Mouse (Mus musculus) right cerebral cortex, adult 18-20 months (tissue): ENCODE measurements at regions not wholly inside any gene's neighbourhood (a gene's known extent, or its start where the extent isn't known, plus 50 kb on each side); places are given as distances from the start of the nearest gene placed in this dataset.

Source experiments
- DNase-seq: peaks from one replicate; pipeline ENCODE4 v3.0.0; 2022; ENCODE audit warnings: mixed read lengths

DNA sequence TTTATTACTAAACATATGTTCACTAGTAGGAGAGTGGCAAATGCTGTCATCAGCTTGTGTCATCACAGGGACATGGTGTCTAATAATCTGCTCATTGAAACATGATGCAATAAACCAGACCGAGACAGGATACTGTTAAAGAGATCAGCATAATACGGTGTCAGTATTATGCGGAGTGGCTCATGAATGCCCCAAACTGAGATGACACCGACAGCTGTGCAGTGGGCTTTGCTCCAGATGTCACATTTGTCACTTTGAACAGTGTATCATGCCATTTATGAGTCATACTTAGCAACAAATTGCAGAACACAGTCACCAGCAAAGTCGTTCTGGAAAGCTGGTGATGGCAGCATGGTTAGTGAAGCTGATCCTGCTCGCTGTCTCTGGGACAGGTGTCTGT, 527.2 kb downstream of the Triml1 start:
- DNase-seq = peak; percentile 34

DNA sequence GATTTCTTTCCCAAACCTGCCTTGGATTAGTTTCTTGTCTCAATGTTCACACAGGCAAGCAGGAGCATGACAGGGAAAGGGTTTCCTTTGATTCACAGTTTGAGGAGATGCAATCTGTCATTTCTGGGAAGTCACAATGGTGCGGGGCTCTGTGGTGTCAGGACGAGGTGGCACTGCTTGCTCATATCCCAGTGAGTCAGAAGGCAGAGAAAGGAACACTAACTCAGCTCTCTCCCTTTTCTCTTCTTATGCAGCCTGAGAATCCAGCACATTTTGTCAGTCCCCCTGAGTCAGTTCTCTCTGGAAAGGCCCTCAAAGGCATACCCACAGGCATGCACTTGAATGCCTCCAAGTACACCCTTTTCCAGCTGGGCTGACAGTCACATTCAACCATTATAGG, 544.6 kb downstream of the Triml1 start:
- DNase-seq = peak; percentile 17
